Mouse (Mus musculus) CH12.LX (cell line): Measurements from ENCODE around the gene Mgat3. TPM values are rescaled to one million over a fixed set of nuclear protein-coding genes. Genes with fewer than 3 reads are reported as not detected.
A peak's percentile ranks its signal among the peaks of the same experiment; 100 is the strongest.

Source experiments
- DNase-seq: peaks from one replicate; pipeline ENCODE4 v3.0.0-alpha.2; 2013; ENCODE audit errors: extremely low read depth
- H3K27ac ChIP-seq: 2 replicates; pipeline ENCODE4 v1.5.1; 2012; ENCODE audit warnings: low read depth, mild to moderate bottlenecking, control low read depth, moderate library complexity; ENCODE audit not compliant: insufficient read depth
- H3K27me3 ChIP-seq: replicated peaks from 2 replicates; pipeline ENCODE3; 2012; ENCODE audit warnings: inconsistent platforms
- H3K36me3 ChIP-seq, 2 experiments: replicated peaks in 1 of 2; 2 replicates each; pipeline versions ENCODE3 to v1.6.1; 2012; ENCODE audit warnings: inconsistent platforms in 1 of 2, low read length in 1 of 2, mild to moderate bottlenecking in 1 of 2, mixed read lengths in 1 of 2, moderate library complexity in 1 of 2; ENCODE audit not compliant: control insufficient read depth in 1 of 2, insufficient read depth in 1 of 2
- H3K4me1 ChIP-seq, 2 experiments: 2 replicates each; pipeline ENCODE4 v1.6.1; 2012; ENCODE audit warnings: inconsistent platforms in 1 of 2, moderate library complexity in 1 of 2; ENCODE audit not compliant: insufficient read depth in 2 of 2, control insufficient read depth in 1 of 2
- H3K4me2 ChIP-seq: 2 replicates; pipeline ENCODE4 v1.6.1; 2012; ENCODE audit warnings: low read depth, mild to moderate bottlenecking, control low read depth; ENCODE audit not compliant: poor library complexity, insufficient read depth, severe bottlenecking
- H3K4me3 ChIP-seq, 3 experiments: fragments of 150-350 bp in 1 of 3; sonication (generic) in 1 of 3; replicated peaks in 1 of 3; 2 replicates each; pipeline versions ENCODE3 to v1.5.1; 2011 to 2012; ENCODE audit warnings: low read depth in 2 of 3, low read length in 2 of 3, mild to moderate bottlenecking in 2 of 3, moderate library complexity in 2 of 3, control low read depth in 1 of 3, improper control_type of control experiment in 1 of 3, inconsistent platforms in 1 of 3, mixed read lengths in 1 of 3; ENCODE audit not compliant: poor library complexity in 1 of 3
- H3K79me2 ChIP-seq: replicated peaks from 2 replicates; pipeline ENCODE4 v1.6.1; 2012; ENCODE audit warnings: mild to moderate bottlenecking, moderate library complexity; ENCODE audit not compliant: control insufficient read depth, poor library complexity, insufficient read depth, severe bottlenecking; ENCODE audit errors: extremely low read depth
- H3K9ac ChIP-seq: 2 replicates; pipeline ENCODE4 v1.6.1; 2012; ENCODE audit warnings: low read depth, mild to moderate bottlenecking, control low read depth, moderate library complexity; ENCODE audit not compliant: insufficient read depth
- H3K9me3 ChIP-seq: replicated peaks from 2 replicates; pipeline ENCODE3; 2012; ENCODE audit warnings: low read length, inconsistent platforms, mixed read lengths
- BHLHE40 ChIP-seq: IDR thresholded peaks from 2 replicates; pipeline ENCODE4 v1.6.1; 2011; ENCODE audit warnings: mild to moderate bottlenecking, low read depth, low read length, improper control_type of control experiment
- CHD2 ChIP-seq: IDR thresholded peaks from 2 replicates; pipeline ENCODE4 v1.6.1; 2011; ENCODE audit warnings: low read length, improper control_type of control experiment
- CTCF ChIP-seq, 2 experiments: IDR thresholded peaks in 1 of 2; conservative IDR thresholded peaks in 1 of 2; 2 replicates each; pipeline ENCODE4 v1.5.1; 2011 to 2012; ENCODE audit warnings: low read depth in 2 of 2, low read length in 2 of 2, improper control_type of control experiment in 1 of 2, inconsistent platforms in 1 of 2, mild to moderate bottlenecking in 1 of 2, moderate library complexity in 1 of 2
- E2F4 ChIP-seq: IDR thresholded peaks from 2 replicates; pipeline ENCODE4 v1.6.1; 2011; ENCODE audit warnings: low read depth, low read length, improper control_type of control experiment; ENCODE audit not compliant: insufficient replicate concordance
- ELF1 ChIP-seq: IDR thresholded peaks from 2 replicates; pipeline ENCODE4 v1.6.1; 2014; ENCODE audit warnings: low read depth, mild to moderate bottlenecking, inconsistent platforms, low read length, improper control_type of control experiment
- EP300 ChIP-seq: IDR thresholded peaks from 2 replicates; pipeline ENCODE4 v1.6.1; 2011; ENCODE audit warnings: low read length, improper control_type of control experiment
- GABPA ChIP-seq: IDR thresholded peaks from 2 replicates; pipeline ENCODE4 v1.6.1; 2012; ENCODE audit warnings: low read depth, low read length, improper control_type of control experiment, inconsistent platforms; ENCODE audit not compliant: insufficient replicate concordance
- JUN ChIP-seq: IDR thresholded peaks from 2 replicates; pipeline ENCODE4 v1.6.1; 2011; ENCODE audit warnings: low read depth, mild to moderate bottlenecking, low read length, improper control_type of control experiment, moderate library complexity; ENCODE audit not compliant: insufficient read depth
- JUND ChIP-seq: conservative IDR thresholded peaks from 2 replicates; pipeline ENCODE4 v1.6.1; 2011; ENCODE audit warnings: low read depth, low read length, improper control_type of control experiment
- KAT2A ChIP-seq: IDR thresholded peaks from 2 replicates; pipeline ENCODE4 v1.6.1; 2012; ENCODE audit warnings: low read length, improper control_type of control experiment, inconsistent platforms; ENCODE audit not compliant: insufficient replicate concordance
- MAX ChIP-seq: IDR thresholded peaks from 2 replicates; pipeline ENCODE4 v1.6.1; 2011; ENCODE audit warnings: low read length, improper control_type of control experiment
- MAZ ChIP-seq: IDR thresholded peaks from 2 replicates; pipeline ENCODE4 v1.6.1; 2012; ENCODE audit warnings: low read depth, mild to moderate bottlenecking, inconsistent platforms, low read length, improper control_type of control experiment, moderate library complexity
- MEF2A ChIP-seq: IDR thresholded peaks from 2 replicates; pipeline ENCODE4 v1.6.1; 2014; ENCODE audit warnings: low read depth, mild to moderate bottlenecking, inconsistent platforms, low read length, improper control_type of control experiment, borderline replicate concordance
- MXI1 ChIP-seq: IDR thresholded peaks from 2 replicates; pipeline ENCODE4 v1.6.1; 2011; ENCODE audit warnings: mild to moderate bottlenecking, low read depth, low read length, improper control_type of control experiment
- MYC ChIP-seq: IDR thresholded peaks from 2 replicates; pipeline ENCODE4 v1.6.1; 2011; ENCODE audit warnings: low read depth, mild to moderate bottlenecking, improper control_type of control experiment, low read length
- NELFE ChIP-seq: IDR thresholded peaks from 2 replicates; pipeline ENCODE4 v1.6.1; 2011; ENCODE audit warnings: low read depth, low read length, improper control_type of control experiment
- RAD21 ChIP-seq: IDR thresholded peaks from 2 replicates; pipeline ENCODE4 v1.6.1; 2011; ENCODE audit warnings: low read depth, mild to moderate bottlenecking, low read length, improper control_type of control experiment, moderate library complexity
- SIN3A ChIP-seq: IDR thresholded peaks from 2 replicates; pipeline ENCODE4 v1.6.1; 2012; ENCODE audit warnings: low read length, improper control_type of control experiment, inconsistent platforms
- SMC3 ChIP-seq: IDR thresholded peaks from 2 replicates; pipeline ENCODE4 v1.6.1; 2011; ENCODE audit warnings: low read depth, low read length, improper control_type of control experiment
- UBTF ChIP-seq: IDR thresholded peaks from 2 replicates; pipeline ENCODE4 v1.6.1; 2012; ENCODE audit warnings: low read depth, mild to moderate bottlenecking, inconsistent platforms, low read length, improper control_type of control experiment, moderate library complexity
- USF1 ChIP-seq: IDR thresholded peaks from 2 replicates; pipeline ENCODE4 v1.6.1; 2014; ENCODE audit warnings: low read depth, mild to moderate bottlenecking, inconsistent platforms, low read length, improper control_type of control experiment
- USF2 ChIP-seq: conservative IDR thresholded peaks from 2 replicates; pipeline ENCODE4 v1.6.1; 2011; ENCODE audit warnings: low read depth, low read length, improper control_type of control experiment
- ZC3H11A ChIP-seq: IDR thresholded peaks from 2 replicates; pipeline ENCODE4 v1.6.1; 2012; ENCODE audit warnings: low read depth, mild to moderate bottlenecking, inconsistent platforms, low read length, improper control_type of control experiment
- ZNF384 ChIP-seq: IDR thresholded peaks from 2 replicates; pipeline ENCODE4 v1.6.1; 2012; ENCODE audit warnings: low read depth, low read length, improper control_type of control experiment, inconsistent platforms
- dilution Hi-C: fragments of 300-500 bp; cut with MboI; formaldehyde crosslinking; loops from 2 replicates; pipeline ENCODE4 v1.14.3; 2020; ENCODE audit warnings: low sequenced_read_pairs; ENCODE audit not compliant: extremely low pct_unique_long_range_greater_than_20kb, extremely low pct_ligation_motif_present
- in situ Hi-C: fragments of 300-500 bp; cut with MboI; formaldehyde crosslinking; loops from 3 replicates; pipeline ENCODE4 v1.14.3; 2019; ENCODE audit warnings: low sequenced_read_pairs, low pct_ligation_motif_present, low pct_unique_long_range_greater_than_20kb, mixed read lengths
- polyA plus RNA-seq: library from polyadenylated mRNA; unstranded; fragments of >175 nt; gene quantifications from 2 replicates; pipeline ENCODE4 v1.2.1, GENCODE M21; 2012; ENCODE audit warnings: low read depth; ENCODE audit not compliant: insufficient read length
- total RNA-seq, 2 experiments: library from RNA; depleted of rRNA; stranded (reverse); fragments of 300-350 nt in 1 of 2; fragments of >200 nt in 1 of 2; gene quantifications; 2 replicates each; pipeline ENCODE4 v1.2.3; 2012 to 2014

Mgat3 gene
- total and polyA plus RNA-seq, 3 experiments, result 0.09 to 0.36 (median 0.21) TPM

DNA sequence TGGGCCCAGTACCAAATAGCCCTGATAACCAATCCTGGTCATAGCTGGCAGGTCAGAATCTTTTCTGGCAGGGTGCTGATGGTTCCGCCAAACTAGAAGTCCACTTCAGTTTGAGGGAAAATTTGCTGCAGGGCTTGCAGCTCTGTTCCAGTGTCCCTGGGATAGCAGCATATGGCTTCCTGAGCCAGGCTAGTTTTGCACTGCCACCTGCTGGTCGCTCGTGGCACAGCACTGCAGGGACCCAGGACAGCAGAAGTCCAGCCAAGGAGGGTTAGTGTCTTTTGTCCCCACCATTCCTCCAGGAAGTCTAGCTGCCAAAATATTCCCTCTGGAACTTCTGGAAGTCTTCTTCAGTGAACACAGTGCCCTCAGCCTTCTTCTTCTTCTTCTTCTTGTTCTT, 87.2 kb downstream of the Mgat3 start:
- Histone ChIP-seq H3K4me2 (no peak overlapping the region), H3K9me3 (no peaks in the 10 kb centered on the region), H3K79me2 (peaks cover 31% of the 10 kb centered on the region), H3K27ac (no peak overlapping the region), H3K4me3 (no peak overlapping the region), H3K36me3 (peaks cover 47 to 68% of the 10 kb centered on the region in 2 experiments), H3K4me1 (peaks cover 15 to 42% of the 10 kb centered on the region in 2 experiments), H3K9ac (no peak overlapping the region), H3K27me3 (no peaks in the 10 kb centered on the region)
- TF ChIP-seq MAX (0 out of 2 replicates have a peak, but pooled peaks have one; percentile 35), UBTF (no peak), ZC3H11A (no peak), CTCF (conservative IDR thresholded peaks at IDR 0.05 in 1 of 2, IDR thresholded peaks at IDR 0.05 in 1 of 2; ENCODE audit: low read depth in 2 of 2, low read length in 2 of 2) (peak; percentile 90 to 96), CHD2 (no peak), USF2 (no peak), MAZ (no peak), NELFE (peak; percentile 22; the same call in 1 of the 2 replicates), GABPA (no peak), ELF1 (no peak), MXI1 (no peak), ZNF384 (no peak), USF1 (no peak), SMC3 (peak; percentile 73), MEF2A (no peak), KAT2A (no peak), BHLHE40 (no peak), RAD21 (peak; percentile 70), MYC (peak; percentile 62; the same call in 1 of the 2 replicates), SIN3A (no peak), JUND (no peak)
- DNase-seq, result peak; percentile 69
- dilution Hi-C loops (no loop called here), in situ Hi-C loops (loop anchor here (10.0 to 25.0 kb wide), 2 partner anchors 374 to 702 kb away; no protein-coding TSS in a partner anchor)

- in situ Hi-C loops, result loop anchor here (10.0 to 25.0 kb wide), 2 partner anchors 374 to 701 kb away; no protein-coding TSS in a partner anchor
Measured at GRCm38 (mm10) chr15:80261100-80261499, 87.6 kb downstream of the Mgat3 start.

More at GRCm38 (mm10) chr15:80261100-80261499, 87.6 kb downstream of the Mgat3 start:
- no peaks in the 10 kb centered on the region for H3K9me3 ChIP-seq
- H3K27ac ChIP-seq, result no peak overlapping the region
- no peaks in the 10 kb centered on the region for H3K27me3 ChIP-seq
- peaks cover 27% of the 10 kb centered on the region for H3K79me2 ChIP-seq
- H3K4me3 ChIP-seq, result no peak overlapping the region
- H3K4me2 ChIP-seq, result no peak overlapping the region
- peaks cover 45 to 66% of the 10 kb centered on the region in 2 experiments for H3K36me3 ChIP-seq
- no peak overlapping the region for H3K9ac ChIP-seq
- dilution Hi-C loops, result no loop called here
- TF ChIP-seq EP300, result no peak
- no peak for TF ChIP-seq RAD21
- TF ChIP-seq KAT2A, result no peak
- TF ChIP-seq CHD2, result no peak
- TF ChIP-seq JUN, result no peak
- no peak for TF ChIP-seq E2F4
- no peak for TF ChIP-seq USF1
- TF ChIP-seq ZNF384, result no peak
- TF ChIP-seq NELFE, result no peak
- DNase-seq, result no peak
- H3K4me1 ChIP-seq, result peaks cover 15 to 42% of the 10 kb centered on the region in 2 experiments
